Mouse (Mus musculus) right cerebral cortex, postnatal 4 days (tissue): Measurements from ENCODE around the gene Slc35g1.
"Not testable (repeated sequence)": the region's sequence is repeated elsewhere in the genome, so short reads cannot be mapped to it uniquely, and the experiment has no call there.

Source experiments
- DNase-seq: peaks from one replicate; pipeline ENCODE4 v3.0.0-alpha.2; 2022

Gene Slc35g1

DNA sequence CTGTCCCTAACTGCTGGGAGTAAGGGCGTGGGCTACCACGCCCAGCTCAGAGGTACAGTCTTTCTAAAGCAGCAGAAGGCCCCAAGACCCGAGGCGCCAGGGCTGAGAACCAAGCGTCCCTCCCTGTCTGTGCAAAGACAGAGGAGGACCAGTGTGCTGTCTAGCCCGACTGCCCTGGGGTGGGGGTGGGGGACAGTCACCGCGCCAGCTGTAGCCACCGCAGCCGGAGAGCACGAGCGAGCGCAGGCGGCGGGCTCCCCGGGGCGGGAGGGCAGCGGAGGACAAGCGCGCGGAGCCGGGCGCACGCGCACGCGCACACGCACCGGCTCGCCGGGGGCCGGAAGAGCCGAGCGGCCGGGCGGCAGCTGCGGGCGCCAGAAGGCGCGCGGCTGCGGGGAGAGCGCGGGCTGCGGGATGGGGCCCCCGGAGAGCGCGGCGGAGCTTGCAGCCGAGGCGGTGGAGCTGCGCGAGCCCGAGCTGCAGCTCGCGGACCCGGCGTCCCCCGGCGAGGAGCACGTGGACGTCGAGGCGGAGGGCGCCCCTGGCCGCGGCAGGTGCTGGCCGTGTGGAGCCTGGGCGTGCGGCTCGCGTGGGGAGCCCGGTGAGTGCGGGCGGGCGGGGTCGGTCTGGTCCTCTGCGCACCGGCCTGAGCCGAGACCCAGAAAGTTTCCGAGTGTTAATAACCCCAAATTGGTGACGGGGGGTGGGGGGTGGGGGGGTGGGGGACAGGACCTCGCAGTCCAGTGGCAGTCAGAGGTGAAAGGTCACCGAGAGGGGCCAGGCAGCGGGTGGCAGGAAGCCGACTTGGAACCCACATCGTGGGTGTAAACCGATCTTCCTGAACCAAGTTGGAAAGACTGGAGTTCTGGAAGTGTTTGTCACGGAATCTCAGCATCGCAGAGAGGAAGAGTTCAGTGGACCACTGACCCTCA is at the start of gene Slc35g1:
Slc35g1 (plus strand) TSS at position 280 of the 932 bp plus-strand sequence.
- peak; percentile 60 for DNase-seq

GRCm38 (mm10) chr19:38348271-38349012 is 47.3 kb upstream of the Slc35g1 start:
- no peak for DNase-seq

DNA sequence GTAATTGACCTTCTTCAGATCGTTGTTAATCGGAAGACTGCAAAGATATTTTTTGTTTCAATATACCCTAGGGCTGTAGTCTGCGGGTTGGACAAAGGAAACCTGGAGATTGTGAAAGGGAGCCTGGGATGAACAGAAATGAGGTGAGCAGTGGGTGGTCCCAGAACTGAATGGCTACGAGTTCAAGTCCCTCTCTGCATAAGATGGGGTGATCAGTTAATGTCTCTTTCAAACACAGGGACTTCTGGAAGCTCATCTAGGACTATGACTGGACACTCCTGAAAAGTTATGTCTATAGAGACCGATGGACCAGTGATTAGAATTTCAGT is 46.8 kb upstream of the Slc35g1 start:
- no peak for DNase-seq

- no peak for DNase-seq
Measured at GRCm38 (mm10) chr19:38351202-38351601, 44.6 kb upstream of the Slc35g1 start.

DNA sequence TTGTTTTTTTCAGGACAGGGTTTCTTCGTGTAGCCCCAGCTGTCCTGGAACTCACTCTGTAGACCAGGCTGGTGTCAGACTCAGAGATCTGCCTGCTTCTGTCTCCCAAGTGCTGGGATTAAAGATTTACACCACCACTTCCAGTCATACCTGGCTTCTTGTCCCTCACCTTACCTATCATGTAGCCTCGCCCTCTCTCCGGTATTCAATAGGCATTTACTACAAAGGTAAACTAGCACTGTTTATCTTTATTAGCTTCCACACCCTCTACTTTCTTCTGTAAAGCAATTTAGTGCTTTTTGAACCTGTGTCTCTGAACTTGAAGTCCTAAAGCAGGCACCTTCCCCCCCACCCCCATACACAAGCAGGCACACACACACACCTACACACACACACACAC is 44.1 kb upstream of the Slc35g1 start:
- no peak for DNase-seq

DNA sequence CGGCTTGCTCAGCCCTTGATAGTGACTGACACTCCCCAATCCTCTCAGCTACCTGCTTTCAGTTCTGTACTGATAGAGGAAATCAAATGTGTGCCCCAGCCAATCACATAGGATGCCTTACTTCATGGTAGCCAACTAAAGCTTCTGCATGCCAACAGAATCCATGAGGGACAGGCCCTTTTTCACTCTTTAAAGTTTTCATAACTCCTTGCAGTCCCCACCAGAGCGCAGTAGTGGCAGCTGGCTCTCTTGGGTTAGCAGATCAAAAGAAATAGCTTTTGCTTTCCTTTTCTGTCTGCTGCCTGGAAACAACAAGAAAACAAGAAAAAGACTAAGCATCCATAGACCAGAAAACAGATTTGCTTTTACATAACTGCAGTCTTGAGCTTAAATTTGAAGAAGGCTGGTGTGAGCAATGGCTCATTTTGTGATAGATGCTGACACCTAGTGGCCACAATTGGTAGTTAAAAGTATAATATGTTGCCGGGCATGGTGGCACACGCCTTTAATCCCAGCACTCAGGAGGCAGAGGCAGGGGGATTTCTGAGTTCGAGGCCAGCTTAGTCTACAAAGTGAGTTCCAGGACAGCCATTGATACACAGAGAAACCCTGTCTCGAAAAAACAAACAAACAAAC is 43.2 kb upstream of the Slc35g1 start:
- DNase-seq: no peak

DNA sequence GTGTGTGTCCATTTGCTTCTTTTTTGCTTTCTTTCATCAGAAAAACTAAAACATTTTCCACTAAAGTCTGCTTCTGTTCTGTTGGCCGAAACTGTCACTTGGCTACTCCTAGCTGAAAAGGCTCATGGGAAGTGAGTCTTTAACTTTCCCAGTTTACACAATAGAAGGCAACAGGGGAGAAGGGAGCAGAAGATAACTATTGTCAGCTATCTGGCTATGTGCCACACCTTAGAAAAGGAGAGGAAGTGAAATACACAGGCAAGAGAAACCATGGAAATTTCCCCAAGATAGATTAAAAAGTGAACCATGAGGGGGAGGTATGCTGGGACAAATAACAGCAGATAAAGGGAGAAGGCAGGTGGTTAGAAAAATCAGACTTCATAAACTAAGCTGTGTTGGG is 41.5 kb upstream of the Slc35g1 start:
- no peak for DNase-seq

- no peak for DNase-seq
Measured at GRCm38 (mm10) chr19:38354819-38355360, 40.9 kb upstream of the Slc35g1 start.

DNA sequence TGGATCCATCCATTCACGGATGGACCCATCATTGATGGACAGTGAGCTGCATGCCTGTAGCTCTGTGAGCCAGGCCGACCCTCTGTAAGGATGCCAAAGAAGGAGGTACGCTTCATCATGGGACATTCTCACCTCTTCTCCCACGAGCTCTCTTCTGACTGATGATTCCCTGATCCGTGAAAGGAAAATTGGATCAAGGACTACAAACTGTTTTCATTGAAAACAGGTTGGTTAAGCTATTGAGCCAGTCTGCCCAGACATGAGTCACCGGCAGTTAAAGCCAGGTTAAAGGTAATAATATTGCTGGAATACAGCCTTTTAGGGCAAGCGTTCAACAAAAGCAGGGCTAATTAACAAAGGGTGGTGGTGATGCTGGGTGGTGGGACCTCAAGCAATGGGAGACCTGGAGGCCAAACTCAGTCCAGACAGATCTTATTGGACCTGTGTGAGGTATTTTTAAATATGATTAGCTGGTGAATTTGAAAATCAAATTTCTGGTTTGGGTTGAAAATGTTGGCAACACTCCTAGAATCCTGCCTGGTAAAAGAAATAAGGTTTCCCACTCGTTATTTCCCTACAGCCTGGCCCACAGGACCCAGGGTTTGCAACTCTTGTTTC is 39.5 kb upstream of the Slc35g1 start:
- no peak for DNase-seq

- DNase-seq: no peak
Measured at GRCm38 (mm10) chr19:38357956-38358623, 37.7 kb upstream of the Slc35g1 start.

DNA sequence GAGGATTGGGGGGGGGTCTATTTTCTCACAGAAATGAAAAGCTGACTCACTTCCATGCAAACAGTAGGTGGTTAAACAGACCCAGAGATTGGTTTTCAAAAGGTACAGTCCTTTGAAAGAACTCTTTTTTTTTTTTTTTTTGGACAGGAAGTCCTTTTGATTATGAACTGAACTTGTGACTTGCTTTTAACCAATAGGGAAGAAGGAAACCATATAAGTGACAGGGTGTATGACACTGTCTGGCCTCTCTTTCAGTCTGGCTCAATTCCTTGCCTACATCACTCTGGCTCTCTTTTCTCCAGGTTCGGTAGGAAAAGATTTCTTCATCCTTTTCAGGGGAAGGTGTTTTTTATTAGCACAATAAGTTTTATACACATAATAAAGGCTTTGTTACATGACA is 36.5 kb upstream of the Slc35g1 start:
- no peak for DNase-seq

DNA sequence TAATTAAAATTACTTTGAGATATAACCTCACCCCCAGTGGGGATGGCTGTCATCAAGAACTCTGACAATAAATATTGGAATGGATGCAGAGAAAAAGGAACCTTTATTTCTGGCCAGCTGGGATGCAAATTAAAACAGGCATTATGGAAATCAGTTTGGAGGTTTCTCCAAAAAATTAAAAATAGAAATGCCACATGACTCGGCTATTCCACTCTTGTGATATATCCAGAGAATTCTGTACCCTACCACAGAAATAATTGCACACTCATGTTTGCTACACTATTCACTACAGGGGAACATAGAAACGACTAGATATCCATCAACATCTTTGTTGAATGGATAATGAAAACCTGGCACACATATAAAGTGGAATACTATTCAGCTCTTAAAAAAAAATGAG is 33.9 kb upstream of the Slc35g1 start:
- DNase-seq: no peak

DNA sequence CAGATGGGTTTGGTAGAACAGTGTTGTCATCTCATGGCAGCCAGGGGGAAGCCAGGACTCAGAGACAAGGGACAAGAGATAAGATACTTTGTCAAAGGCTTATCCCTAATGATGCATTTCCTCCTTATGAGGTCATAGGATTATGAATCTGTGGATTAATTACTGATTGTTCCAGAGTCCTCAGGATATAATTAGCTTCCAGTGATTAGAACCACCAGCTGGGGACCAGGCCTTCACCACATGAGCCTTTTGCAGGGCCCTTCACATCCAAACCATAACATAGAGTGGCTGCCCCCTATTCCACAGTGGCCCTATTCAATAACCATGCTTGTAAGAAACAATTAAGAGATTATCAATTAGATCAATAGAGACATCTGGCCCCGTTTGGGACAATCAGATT is 32.4 kb upstream of the Slc35g1 start:
- no peak for DNase-seq

- no peak for DNase-seq
Measured at GRCm38 (mm10) chr19:38363879-38364659, 31.7 kb upstream of the Slc35g1 start.

DNA sequence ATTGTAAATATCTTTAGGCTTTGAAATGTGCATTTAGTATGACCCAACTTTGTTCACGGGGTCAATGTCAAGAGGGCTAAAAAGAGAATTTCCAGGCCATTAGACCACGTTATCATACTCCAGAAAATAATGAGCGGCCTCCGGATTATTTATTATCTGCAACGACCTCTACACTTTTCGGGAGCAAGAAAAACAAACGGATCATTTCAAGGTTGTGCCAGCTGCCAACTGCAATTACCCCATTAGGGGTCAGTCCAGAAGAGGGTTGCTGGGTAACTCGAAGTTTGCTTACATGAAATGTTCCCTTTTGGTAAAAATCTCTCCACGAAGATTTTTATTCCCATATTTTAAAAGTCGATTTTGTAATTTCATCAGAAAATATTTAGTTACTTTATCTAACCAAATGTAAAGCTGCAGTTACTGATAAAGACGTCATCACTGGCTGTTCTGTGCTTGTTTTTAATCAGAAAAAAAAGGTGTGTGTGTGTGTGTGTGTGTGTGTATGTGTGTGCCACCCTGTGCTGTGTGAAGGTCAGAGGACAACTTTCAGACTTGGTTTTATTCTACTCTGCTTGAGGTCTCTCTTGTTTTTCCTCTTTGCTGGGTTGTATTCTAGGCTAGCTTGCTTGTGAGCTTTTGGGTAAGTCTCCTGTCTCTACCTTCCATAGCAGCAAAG is 30.7 kb upstream of the Slc35g1 start:
- no peak for DNase-seq

GRCm38 (mm10) chr19:38372460-38373102 is 23.2 kb upstream of the Slc35g1 start:
- no peak for DNase-seq

- DNase-seq: no peak
Measured at GRCm38 (mm10) chr19:38373371-38373770, 22.4 kb upstream of the Slc35g1 start.

DNA sequence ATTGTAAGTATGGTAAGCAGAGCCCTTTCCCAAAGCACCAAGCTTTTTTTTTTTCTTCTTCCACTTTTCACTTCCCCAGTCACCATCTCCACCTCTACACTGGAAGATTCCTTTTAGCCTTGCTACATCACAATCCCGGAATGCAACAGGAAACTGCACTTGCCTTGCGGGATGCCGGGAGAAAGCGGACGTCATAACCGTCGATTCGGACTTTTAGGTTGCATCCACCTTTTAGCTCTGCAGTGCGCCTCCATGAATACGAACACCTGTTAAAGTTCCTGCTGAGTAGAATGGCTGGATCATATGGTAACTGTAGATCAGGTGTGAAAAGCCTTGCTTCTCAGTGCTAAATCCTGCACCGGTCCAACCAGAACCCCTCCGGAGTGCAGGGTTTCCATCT is 12.0 kb upstream of the Slc35g1 start:
- DNase-seq: no peak

DNA sequence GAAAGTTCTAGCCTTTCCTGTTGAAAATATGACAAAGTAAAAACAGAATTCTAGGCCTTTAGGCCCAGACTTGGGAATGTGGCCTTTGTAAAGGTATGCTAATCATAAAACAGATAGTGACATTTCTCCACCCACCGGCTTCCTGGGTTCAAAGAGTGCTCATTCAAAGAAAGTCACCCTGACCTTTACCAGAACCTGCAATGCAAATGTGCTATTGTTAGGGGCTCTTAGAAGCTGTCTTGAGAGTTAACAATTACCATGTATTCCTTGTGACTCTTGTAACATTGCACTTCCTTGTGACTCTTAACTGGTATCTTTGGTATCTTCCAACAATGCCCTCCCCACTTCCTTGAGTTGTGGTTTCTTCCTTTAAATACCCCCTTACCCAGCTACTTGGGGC is 8.8 kb upstream of the Slc35g1 start:
- not testable (repeated sequence) for DNase-seq

- no peak for DNase-seq
Measured at GRCm38 (mm10) chr19:38387835-38388234, 7.9 kb upstream of the Slc35g1 start.

GRCm38 (mm10) chr19:38396633-38396970 is 822 bp downstream of the Slc35g1 start:
- DNase-seq: no peak
